Mouse (Mus musculus) kidney, postnatal 36 days (tissue): ENCODE data around the gene Sdsl.

Source experiments
- DNase-seq, 2 experiments: peaks; one replicate each; pipeline ENCODE4 v3.0.0; 2021 to 2022; ENCODE audit warnings: mixed read lengths in 2 of 2

The Sdsl gene

DNA sequence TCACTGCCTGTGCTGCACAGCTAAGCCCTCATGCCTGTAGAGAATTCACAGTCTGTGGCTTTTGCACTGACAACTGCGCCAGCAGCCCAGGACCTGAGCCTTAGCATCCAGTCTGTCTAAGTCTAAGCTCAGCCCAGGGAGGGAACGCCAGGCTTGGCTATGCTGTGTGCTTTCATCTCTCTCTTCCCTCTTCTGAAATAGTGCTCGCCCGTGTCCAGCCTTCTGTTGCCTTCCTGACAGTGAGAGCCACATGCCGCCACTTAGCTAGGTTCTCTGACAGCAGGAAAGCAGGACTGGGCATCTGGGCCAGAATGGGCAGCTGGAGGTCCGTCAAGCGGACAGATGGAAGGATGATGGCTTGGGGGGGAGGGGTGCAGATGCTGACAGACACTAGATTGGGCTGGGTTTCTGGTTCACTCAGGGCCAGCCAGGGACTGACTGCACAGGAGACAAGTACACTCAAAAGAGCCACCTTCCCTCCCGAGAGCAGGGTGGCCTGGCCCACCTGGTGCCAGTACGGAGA, 21.3 kb upstream of the Sdsl start:
- no peak for DNase-seq

DNA sequence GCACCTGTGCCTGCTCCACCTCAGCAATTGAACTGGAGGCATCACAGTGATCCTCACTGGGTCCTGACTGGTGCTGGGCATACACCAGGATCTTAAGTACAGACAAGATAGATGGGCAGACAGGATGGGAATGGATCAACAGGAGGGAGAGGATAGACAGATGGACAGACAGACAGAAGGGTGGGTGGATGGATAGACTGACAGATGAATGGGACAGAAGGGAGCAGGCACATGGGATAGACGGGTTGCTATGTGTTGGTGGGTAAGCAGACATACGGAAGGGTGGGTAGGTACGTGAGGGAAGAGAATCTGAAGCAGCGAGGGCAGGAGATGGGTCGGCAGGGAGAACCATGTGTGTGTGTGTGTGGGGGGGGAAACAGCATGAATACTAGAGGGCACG, 20.8 kb upstream of the Sdsl start:
- DNase-seq = no peak

DNA sequence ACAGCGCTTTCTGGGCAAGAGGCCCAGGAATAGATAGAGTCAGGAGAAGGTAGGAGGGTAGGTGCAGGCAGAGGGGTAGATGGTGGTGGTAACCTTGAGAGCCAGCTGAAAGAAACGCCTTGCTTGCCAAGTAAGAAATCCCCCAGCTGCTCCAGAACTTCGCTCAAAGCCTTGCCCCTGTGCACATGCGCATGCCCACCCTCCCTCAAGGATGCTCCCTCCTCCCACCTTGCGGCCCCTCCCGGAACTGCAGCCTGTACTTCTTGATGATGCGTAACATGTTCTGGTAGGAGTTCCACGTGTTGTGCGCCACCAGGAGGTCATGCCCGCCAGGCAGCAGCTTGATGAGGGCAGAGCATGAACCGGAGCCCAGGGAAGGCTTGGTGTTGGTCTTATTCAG, 19.8 kb upstream of the Sdsl start:
- peak in 1 of 2 experiments; percentile 67 for DNase-seq

DNA sequence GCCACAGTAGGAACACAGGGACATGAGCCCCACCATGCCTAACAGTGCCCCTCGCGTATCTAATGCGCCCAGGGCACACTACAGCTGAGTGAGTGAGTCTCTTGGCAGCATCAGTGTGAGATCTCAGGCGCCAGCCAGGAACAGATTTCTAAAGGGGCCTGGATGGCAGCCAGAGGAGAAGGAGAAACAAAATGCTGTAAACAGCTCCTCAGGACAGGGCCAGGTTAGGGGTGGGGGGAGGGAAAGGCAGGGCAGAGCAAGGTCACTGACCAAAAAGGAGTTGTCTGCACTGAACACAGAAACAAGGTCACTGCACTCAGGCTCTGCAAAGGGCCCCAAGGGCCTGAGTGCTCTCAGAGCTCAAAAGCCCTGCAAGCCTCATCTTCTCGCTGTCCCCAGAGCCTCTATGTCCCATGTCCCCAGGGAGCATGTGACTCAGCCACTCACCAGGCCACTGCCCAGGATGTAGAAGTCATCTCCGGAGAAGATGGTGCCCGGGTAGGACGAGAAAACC, 18.1 kb upstream of the Sdsl start:
- DNase-seq = peak; percentile 83

DNA sequence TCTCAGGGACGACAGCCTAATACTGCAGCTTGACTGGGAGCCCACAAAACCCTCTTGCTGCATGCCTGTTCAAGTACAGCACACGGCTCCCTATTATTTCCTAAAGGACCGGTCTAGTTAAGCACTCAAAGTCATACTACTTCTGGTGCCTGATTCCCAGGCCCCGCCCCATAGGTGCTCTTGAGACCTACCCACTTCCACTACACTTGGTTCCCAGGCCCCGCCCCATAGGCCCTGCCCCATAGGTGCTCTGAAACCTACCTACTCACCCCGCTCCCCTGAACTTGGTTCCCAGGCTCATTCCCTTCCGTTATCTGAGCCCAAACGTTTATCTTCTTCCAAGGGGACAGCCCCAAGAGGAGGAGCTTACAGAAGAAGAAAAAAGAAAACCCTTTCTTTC, 15.2 kb upstream of the Sdsl start:
- no peak for DNase-seq

DNA sequence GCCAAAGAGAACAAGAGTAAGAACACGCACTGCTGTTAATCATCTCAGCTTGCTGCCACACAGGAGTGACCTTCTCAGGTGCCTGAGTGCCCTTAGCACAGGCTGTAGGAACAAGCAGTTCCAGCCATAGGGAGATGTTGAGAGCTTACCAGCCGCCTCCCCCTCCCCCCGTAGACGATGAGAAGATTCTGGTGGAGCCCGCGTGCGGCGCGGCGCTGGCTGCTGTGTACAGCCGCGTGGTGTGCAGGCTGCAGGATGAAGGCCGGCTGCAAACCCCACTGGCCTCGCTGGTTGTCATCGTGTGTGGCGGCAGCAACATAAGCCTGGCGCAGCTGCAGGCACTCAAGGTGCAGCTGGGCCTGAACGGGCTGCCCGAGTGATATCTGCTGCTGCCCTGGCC, 10.8 kb upstream of the Sdsl start:
- no peak for DNase-seq

DNA sequence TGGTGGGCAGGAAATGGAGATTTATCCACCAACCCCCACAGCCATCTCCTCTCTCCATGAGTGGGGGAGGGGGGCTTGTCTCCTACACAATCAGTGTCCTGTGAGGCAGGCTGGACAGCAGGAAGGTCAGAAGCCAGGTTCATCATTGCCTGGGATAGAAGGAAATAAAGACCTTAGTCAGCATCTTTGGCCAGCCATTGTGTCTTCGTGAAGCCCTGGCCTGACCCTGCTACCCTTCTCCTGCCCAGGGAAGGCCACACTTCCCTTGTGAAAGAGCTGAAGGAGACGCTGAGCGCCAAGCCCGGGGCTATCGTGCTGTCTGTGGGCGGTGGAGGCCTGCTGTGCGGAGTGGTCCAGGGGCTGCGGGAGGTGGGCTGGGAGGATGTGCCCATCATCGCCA, 8.6 kb upstream of the Sdsl start:
- DNase-seq = no peak

DNA sequence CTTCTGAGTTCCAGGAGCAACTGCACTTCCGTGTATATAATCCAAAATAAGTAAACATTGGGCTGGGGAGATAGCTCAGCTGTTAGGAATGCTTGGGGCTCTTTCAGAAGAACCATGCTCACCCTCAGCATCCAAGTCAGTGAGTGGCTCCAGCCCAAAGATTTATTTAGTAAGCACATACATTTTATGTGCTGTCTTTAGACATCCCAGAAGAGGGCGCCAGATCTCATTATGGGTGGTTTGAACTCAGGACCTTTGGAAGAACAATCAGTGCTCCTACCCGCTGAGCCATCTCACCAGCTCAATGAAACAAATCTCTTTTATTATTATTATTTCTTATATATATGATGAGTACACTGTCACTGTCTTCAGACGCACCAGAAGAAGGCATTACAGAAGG, 6.9 kb upstream of the Sdsl start:
- DNase-seq = peak in 1 of 2 experiments; percentile 17

DNA sequence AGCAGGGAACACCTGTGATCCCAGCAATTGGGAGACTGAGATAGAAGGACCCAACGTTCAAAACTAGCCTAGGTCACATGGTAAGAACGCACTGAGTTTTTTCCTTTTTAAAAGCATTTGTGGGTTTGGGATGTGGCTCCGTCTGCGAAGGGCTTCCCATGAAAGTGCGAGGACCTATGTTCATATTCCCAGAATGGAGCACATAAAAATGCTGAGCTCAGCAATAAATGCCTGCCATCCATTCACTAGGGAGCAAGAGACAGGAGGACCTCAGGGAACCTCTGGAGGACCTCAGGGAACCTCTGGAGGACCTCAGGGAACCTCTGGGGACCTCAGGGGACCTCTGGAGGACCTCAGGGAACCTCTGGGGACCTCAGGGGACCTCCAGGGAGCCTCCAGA, 5.4 kb upstream of the Sdsl start:
- no peak for DNase-seq

DNA sequence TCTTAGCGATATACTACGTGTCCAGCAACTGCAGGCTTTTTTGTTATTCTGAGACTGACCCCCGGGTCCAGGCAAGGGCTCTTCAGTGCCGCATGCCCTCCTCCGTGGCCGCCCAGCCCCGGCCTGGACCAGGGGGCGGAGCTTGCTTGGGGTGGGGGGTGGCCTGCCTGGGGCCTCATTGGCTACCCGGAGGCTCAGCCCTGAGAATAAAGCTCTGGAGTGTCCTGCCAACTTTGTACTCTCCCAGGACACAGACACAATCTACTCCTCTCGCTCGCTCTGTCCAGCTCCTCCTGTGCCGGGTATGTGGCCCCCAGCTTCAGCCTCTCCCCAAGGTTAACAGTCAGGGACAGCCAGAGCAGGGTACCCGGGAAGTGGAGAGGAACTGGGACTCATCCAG, 3.7 kb upstream of the Sdsl start, which contains the start of gene Sds:
Gene Sds (plus strand): TSS at position 231 of the 400 bp plus-strand sequence.
- no peak for DNase-seq

DNA sequence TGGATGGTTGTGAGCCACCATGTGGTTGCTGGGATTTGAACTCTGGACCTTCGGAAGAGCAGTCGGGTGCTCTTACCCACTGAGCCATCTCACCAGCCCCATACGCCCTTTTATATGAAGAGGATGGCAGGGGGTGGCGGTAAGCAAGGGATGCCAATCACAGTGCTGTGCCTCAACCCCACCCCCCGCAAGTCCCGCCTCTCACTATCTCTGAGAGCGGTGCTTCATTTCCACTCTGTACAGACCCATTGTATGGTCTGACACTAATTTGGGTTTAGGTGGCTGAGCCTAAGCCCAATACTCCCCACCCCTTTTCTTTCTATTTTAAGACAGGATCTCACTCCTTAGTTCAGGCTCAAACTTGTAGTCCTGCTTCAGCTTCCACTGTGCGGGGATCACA, 3.3 kb upstream of the Sdsl start:
- no peak for DNase-seq

DNA sequence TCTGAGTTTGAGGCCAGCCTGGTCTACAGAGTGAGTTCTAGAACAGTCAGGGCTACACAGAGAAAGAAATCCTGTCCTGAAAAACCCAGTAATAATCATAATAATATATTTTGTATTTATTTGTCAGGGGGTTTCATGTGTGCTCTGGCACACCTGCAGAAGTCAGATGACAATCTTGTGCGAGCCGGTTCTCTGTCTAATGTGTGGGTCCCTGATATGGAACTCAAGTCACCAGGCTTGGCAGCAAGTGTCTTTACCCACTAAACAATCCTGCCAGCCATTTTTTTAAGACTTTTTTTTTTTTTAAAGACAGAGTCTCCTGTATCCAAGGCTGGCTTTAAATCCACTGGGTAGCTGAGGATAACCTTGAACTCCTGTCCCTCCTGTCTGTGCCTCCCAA, 751 bp upstream of the Sdsl start:
- DNase-seq = no peak

DNA sequence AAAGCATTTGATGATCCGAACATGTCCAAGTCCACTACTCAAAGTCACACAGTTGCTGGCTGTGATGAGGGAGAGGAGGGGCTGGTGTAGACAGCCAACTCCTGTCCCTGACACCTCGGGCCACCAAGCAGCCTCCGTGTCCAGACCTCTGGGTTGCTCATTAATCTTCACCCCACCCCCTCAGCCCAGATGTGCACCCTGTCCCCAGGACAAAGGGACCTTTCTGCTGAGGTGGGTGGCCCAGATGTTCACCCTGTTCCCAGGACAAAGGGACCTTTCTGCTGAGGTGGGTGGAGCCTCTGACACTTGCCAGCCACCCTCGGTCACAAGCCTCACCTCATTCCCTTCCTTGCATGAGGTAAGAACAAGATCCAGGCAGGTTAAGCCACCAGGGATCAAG, 1.1 kb downstream of the Sdsl start:
- DNase-seq = peak; percentile 28 to 70

DNA sequence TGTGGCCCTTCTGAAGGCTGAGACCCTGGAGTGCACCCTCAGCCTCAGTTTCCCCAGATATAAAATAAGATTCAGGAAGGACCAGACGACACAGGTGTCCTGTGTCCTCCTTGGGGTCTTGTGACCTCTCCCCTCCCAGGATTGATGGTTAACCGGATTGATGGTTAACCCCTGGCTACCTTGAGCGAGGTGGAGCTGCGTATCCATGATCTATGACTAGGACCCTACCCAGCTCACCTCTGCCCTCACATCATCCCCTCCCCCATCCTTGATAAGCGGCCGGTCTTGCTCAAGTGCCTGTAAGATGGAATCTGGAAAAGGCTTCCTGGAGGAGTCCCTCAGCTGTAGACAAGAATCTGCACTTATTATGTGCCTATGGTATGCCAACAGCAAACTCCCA, 3.8 kb downstream of the Sdsl start:
- DNase-seq = no peak

DNA sequence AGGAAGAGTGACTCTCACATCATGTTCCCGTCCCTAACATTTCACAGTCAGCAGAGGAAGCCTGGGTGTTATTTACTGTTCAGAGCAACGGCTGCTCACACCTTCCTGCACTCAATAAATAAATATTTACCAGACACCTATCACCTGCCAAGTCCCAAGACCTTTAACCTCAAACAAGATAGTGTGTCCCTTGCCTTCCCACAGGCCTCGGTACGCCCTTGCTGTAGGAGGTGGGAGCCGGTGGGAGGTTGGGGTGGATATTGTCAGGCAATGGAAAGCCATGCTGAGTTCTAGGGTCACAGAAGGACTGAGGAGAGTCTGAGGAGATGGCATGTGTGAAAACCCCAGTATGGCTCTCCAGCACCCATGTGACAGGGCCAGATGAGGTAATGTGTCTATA, 4.3 kb downstream of the Sdsl start:
- peak in 1 of 2 experiments; percentile 28 for DNase-seq

DNA sequence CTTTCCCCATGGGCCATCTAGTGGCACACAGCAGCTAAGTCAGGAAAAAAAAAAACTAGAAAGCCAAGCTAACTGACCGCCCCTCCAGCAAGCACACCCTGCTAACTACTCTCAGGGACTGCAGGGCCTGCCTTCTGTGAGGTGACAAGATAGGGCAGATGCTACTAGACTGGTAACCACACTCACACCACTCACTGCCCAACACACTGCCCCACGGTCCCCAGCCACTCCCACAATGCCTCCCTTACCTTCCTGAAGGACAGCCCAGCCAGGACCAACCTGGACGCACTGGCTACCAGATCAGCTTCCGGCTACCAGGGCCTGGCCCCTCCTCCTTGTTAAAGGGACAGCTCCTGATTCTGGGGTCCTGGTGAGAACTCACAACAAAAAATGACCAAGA, 5.6 kb downstream of the Sdsl start:
- peak; percentile 66 to 76 for DNase-seq

DNA sequence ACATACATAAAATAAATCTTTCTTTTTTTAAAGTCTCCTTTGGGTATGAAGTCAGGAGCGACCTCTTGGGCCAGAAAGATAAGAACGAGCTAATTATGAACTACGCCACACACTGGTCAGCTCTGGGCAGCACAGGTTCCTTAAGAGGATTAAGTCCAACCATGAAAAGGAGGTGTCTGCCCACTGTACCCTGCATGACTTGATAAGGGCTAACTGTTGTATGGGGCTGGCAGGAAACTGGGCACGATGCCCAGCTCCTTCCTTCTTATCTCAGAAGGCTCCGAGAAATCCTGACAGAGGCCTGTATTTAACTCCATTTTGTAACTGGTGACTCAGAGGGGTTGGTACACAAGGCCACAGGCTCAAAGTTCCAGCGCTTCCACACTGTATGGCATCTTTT, 6.8 kb downstream of the Sdsl start:
- no peak for DNase-seq

DNA sequence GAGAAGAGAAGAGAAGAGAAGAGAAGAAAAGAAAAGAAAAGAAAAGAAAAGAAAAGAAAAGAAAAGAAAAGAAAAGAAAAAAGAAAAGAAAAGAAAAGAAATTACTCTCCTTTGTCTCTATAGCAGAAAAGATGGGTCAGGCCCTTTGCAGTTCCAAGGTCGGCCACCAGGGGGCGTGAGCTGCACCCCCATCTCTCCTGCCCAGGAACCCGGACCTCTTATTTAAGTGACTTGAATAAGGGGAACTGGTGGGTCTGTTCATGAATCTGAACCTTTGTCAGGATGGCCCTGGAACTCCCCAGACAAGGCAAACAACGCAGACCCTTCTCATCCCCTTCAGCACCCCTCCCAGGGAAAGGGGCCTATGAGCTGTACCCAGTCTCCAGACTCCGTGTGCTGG, 7.5 kb downstream of the Sdsl start:
- DNase-seq = peak; percentile 21 to 70

DNA sequence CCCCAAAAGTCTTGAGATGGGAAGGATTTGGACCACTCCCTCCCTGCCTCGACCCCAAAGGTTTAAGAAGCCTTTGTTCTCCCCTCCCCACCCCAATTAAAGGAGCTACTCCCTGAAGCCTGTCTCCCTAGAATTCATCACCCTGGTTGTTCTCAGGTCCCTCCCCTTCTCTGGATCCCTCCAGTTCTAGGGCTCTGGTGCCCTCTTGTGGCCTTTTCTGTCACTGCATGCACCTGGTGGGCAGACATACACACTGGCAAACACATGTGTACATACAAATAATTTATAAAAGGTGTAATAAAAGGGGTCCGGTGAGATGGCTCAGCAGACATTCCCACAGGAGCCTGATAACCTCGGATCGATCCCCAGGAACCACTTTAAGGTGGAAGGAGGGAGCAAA, 8.3 kb downstream of the Sdsl start:
- DNase-seq = peak in 1 of 2 experiments; percentile 50

DNA sequence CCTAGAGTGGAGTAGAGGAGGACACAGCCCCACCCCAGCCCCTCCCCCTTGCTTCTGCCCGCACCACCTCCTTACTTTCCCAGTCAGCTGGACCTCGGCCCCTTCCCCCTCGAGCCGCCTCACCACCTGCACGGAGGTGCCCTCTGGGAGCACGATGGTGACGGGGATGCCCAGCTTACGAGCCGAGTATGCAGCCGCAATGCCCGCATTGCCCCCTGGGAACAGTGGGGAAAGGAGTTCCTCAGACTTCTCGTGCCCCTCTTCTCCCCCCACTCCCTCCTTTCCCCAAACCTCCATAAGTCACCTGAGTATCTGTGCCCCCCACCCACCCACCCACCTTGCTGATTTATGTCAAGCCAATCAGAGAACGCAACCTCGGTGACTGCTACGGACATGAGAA, 10.7 kb downstream of the Sdsl start:
- DNase-seq = no peak

DNA sequence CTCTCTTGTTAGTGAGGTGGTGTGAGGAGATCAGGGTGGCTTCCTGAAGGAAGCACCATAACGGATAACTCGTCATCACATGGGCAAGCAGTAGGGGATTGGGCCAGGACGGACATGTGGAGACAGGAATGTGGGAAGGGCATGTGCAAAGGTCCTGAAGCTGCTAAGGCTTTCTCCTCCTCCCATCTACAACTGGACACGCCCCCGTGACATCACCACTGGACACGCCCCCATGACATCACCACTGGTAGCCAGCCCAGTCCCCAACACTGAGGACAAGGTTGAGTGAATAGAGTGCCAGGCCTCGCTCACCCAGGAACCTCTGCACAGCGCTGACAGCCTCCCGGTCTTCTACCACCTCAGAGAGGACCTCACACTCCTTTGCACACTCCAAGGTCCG, 13.5 kb downstream of the Sdsl start:
- DNase-seq = no peak

DNA sequence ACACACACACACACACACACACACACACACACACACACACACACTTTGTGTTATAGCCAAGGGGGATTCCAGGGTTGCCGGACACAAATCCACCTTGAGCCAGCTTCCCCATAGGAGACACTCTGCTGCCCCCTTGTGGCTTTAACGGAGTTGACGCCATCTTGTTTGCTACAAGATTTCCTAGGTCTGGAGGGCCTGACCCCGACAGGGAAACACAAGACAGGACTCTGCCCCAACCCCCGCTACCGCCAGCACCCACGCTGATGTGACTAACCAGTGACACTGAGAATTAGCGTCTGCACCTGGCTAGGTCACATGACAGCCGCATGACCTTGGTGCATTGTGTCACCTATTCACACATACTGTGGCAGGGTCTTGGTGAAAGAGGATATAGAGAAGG, 15.0 kb downstream of the Sdsl start:
- DNase-seq = peak; percentile 36 to 78

DNA sequence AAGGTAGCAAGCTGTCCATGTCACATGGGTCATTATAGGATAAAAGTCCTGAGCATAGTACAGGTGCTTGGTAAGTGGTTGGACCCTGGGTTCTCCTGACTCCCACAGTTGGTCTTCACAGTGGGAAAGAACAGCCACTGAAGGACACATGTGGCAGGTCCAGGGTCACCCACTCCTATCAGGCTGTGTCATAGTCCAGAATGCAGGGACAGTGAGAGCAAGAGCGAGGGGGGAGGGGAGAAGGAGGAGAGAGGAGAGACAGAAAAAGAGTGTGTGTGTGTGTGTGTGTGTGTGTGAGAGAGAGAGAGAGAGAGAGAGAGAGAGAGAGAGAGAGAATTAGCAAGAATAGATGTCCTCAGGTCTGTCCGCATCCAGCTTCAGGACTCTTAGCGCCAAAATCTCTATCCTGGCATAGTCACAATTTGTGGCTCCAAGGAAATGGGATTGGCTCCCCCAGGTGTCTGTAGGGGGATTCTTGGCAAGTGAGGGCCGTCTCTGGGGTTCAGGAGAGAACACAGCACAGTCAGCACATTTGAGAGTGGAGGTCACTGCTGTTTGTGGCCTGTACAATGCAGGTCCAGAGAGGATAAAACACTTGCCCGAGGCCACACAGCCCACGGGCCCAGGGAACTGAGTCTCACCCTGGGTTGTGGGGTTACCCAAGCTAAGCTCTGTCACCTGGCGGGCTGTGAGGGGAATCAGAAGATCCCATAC, 15.6 kb downstream of the Sdsl start:
- no peak for DNase-seq

DNA sequence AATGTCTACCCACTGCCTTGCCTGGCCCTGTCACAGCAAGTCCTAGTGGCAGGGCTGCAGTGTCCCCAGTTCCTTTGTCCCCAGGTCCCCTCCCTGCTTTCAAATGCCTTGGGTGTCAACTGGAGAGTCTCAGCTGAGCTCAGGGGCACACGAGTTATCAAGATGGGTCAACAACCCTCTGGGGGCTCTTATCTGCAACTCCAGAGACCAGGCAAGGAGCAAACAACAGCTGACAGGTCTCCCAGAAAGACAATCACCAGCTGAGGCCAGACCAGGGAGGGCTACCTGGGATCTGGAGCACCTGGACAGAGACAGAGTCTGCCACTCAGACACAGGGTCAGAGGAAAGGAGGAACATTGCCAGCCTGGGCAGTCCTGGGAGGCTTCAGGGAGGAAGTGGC, 16.4 kb downstream of the Sdsl start:
- no peak for DNase-seq

DNA sequence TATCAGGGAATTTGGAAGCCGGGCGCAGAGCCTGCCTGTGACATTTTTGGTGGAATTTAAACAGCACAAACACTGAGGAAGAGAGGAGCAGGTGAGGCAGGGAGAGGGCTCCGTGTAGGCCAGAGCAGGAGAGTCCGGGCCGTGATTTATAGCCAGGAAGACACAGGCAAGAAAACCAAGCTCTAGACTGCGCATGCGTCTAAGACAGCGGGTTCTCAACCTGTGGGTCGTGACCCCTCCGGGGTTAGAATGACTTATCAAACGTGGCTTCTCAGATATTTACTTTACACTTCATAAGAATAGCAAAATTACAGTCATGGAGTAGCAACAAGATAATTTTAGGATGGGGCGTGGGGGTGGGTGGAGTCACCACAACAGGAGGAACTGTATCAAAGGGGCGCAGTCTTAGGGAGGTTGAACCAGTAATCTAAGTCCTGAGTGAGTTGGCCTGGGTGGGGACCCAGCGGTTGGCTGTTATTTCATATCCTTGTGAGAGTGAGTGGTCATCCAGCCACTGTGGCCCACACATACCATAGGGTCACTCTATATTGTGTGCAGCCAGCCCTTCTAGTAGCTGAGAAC, 17.8 kb downstream of the Sdsl start:
- no peak for DNase-seq
